Mouse (Mus musculus) mouse embryonic stem cell (cell line): ENCODE measurements around the gene Frrs1.

Experiments used
- in situ Hi-C, 2 experiments: fragments of 300-500 bp; cut with MboI; formaldehyde crosslinking; loops; 1 replicate in 1 of 2; 3 replicates in 1 of 2; pipeline ENCODE4 v1.14.3; 2019 to 2020; ENCODE audit warnings: low sequenced_read_pairs in 2 of 2, low pct_unique_long_range_greater_than_20kb in 1 of 2, mixed read lengths in 1 of 2; ENCODE audit not compliant: unreplicated experiment in 1 of 2

Gene Frrs1

DNA sequence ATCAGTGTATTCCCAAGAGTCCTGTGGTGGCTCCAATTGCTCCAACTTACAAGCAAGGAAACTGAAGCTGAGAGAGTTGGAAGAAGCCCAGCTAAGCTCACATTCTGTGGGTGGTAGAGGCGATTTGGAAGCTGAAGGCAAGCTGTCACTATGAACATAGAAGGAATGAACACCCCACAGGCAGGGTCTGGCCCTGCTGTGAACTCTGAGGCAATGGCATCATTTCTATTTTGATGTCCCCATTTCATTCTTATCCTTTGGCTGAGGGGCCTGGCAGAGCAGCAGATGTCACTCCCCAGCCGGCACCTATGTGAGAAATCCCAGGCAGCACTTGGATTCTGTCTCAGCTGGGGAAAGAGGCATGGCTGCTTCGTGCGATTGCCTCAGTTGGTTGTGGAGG lies 84.2 kb downstream of the Frrs1 start:
- in situ Hi-C loops = no loop called here

DNA sequence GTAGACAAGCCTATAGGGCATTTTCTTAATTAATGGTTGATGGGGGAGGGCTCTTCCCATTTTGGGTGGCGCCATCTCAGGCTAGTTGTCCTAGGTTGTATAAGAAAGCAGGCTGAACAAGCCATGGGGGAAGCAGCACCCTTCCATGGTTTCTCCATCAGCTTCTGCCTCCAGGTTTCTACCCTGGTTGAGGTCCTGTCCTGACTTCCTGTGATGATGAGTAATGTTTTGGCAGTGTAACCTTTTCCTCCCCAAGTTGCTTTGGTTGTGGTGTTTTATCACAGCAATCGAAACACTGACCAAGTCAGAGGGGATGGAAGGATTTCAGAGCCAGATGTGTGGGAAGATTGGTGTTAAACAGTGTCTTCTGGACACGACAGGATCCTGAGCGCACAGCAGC lies 87.2 kb downstream of the Frrs1 start:
- in situ Hi-C loops = no loop called here

DNA sequence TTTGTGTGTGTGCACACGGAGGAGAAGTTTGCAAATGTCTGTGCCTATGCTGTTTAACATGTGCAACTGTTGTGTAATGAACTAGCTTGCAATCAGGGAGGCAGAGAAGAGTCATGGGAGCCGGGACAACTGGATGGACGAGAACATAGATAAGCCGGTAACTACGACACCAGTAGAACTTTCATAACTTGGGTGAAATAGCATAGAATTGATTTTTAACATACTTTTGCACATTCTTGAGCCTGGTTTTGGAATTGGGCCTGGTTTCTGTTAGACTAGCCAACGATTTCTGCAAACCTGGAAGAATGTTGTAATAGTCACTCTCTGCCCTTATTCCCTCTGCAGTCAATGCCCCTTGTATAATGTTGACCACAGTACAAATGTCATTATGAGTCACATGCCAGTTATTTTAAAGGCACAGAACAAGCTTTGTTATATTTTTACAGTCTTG lies 91.4 kb downstream of the Frrs1 start:
- in situ Hi-C loops = no loop called here

DNA sequence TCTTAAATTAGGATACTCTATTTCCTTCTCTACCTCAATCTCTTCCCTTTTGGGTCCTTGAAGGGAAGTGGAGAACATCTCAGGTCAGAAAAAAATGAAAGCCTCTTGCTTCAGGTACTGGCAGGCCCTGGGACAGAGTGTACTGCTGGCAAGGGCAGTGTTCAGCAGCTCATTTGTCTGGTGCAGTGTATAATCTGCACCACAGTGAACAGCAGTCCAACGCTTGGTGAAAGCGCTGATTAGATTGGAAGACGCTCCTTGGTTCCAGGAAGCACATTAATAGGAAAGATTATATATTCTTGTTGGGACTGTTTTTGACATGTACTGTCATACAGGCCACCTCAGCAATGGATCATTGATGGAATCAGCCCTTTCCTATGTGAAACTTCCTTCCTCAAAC lies 92.2 kb downstream of the Frrs1 start:
- in situ Hi-C loops = no loop called here

DNA sequence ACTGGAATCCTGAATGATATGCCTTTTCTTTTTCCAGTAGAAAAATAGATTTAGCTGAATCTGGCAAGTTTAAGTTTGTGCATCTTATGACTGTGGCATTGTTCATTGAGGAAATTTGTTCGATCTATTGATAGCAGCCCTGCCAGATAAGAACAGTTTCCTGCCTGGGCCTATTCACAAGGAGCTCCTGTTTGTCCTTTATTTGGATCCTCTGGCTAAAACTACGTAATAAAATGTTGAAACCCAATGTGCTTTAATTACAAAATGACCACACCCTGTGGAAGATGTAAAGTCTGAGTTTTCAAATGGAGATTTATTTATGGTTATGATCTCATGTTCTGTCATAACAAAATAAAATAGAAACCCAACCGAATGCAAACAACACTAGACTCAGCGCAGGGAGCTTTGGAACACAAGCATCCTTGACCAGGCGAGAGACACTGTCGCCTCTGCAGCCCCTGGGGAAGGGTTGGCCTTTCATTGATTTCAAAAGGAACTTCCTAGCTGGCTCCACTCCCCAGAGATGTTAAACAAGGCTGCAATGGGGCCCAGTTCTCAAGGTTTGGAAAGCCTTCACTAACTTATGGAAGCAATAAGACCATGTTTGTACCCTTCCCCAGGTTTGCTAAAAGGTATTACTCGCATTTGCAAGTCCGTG lies 93.1 kb downstream of the Frrs1 start:
- in situ Hi-C loops = no loop called here

DNA sequence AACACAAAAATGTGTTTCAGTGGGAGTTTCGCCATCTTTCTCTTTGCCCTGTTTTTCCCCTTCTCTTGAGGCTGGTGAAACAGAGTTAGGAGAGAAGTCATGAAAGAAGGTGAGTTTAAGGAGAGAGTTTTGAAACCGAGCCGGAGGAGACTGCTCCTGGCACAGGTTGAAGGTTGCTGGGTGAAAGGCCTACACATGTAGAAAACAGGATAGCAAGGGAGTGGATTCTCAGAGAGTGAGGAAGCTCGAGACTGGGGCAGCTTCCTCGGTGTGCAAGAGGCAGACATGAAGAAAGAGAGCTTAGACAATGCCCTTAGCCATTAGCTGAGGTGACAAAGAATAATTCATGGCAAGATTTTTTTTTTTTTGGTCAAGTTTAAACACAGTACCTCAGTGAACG lies 94.1 kb downstream of the Frrs1 start:
- in situ Hi-C loops = no loop called here

DNA sequence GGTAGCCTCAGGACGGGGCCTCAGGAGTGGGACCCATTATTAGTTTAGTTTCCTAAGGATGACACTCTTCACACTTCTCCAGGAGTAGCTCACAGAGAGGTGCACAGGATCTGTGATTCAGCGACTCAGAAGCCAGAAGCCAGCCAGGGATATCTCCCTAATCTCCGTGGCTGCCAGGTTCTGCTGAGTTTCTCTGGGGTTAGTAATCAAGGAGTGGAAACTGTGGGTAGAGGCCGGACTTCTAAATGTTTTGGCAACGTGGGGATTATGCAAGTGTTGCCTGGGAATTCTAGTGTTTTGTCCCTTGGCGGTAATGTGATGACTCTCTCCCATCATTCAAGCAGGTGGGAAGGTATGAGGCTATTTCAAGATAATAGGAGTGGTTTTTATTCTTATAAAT lies 95.8 kb downstream of the Frrs1 start:
- in situ Hi-C loops = no loop called here
